Mouse (Mus musculus): Measurements from ENCODE around the gene Agbl4. TPM values are rescaled to one million over a fixed set of nuclear protein-coding genes. Genes with fewer than 3 reads are reported as not detected.

Agbl4 gene
- polyA plus RNA-seq, 1 experiment from 2014 or later, result 0.16 TPM

DNA sequence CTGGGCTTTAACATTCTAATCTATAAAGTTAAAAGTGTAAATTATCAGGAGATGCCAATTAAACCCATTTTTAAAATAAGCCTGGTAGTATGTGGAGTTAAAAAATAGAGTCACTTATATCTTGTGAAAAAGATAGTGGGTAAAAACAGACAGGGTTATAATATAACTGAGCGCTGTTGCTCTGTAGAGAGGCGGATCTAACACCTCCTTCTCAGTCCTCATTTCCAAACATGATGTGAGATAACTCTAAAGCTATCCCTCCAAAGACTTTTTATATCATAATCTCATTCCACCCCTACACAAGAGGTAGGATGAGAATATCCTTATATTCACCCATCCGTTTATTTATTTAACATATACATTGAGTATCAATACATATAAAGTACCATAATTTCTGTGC, 669.9 kb downstream of the Agbl4 start:
- Histone ChIP-seq H3K27me3 (replicated peaks; ENCODE audit: control insufficient read depth, insufficient read depth, low read length) (no peaks in the 10 kb centered on the region), H3K4me2 (ENCODE audit: low read depth, low read length) (no peak overlapping the region), H3K9ac (ENCODE audit: low read depth, low read length) (no peak overlapping the region), H3K4me1 (ENCODE audit: control insufficient read depth, insufficient read depth, low read length) (no peaks in the 10 kb centered on the region), H3K36me3 (ENCODE audit: control insufficient read depth, insufficient read depth, low read length) (no peaks in the 10 kb centered on the region), H3K4me3 (ENCODE audit: low read length) (no peak overlapping the region), H3K27ac (ENCODE audit: low read length) (no peak overlapping the region), H3K9me3 (ENCODE audit: control insufficient read depth, low read length) (no peaks in the 10 kb centered on the region)
- no peak for ATAC-seq
- 90% methylated on average over 3 of the region's 3 CpGs for WGBS

DNA sequence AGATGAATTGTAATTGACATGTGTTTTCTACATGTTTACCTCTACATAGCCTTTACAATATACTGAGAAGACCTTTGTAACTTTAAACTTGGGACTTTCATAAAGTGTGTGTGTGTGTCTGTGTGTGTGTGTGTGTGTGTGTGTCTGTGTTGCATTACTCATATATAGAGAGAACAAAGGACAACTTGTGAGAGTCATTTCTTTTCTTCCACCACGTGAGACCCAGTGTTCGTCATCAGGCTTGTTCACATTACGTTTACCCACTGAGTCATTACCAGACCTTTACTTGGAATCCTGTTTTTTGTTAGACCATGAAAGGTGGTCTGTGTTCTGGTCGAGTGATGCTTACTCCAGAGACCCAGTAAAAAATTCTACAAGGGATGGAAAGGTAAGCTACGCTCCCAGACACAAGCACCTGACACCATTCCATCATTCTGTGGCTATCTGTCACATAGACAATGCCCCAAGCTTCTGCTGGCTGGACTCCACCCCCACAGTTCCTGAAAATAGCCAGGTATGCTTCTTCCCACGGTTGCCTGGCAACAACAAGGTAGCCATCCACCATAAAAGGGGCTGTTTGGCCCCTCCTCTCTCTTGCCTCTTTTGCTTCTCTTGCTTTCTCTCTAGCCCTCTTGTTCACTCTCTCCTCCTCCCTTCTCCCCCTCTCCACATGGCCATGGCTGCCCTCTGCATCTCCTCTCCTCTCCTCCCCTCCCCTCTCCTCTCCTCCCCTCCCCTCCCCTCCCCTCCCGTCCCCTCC, 676.5 kb downstream of the Agbl4 start:
- ATAC-seq, result no peak

DNA sequence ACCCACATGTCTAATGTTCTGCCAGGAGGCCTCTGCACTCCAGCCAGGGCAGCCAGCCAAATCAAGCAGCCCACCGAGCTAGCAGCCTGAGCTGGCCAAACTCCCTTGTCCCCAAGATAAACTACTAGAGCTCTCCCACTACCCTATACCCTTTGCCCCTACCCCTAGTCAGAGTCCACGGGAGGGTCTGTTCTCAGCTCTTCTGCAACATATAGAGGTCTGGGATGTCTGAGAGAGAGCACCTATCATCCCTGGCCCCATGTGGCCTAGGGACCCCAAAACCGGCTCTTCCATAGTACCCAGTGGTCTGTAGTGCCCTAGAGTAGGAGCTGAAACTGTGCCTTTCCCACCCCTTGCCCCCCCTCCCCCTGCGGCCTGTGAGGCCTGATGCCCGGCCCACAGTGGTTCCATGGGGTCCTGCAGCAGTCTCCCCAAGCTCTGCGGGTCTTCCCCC, 677.3 kb downstream of the Agbl4 start:
- Histone ChIP-seq H3K4me2 (ENCODE audit: low read depth, low read length) (no peak overlapping the region), H3K4me3 (ENCODE audit: low read length) (no peak overlapping the region), H3K9ac (ENCODE audit: low read depth, low read length) (no peak overlapping the region), H3K9me3 (ENCODE audit: control insufficient read depth, low read length) (no peaks in the 10 kb centered on the region), H3K4me1 (ENCODE audit: control insufficient read depth, insufficient read depth, low read length) (no peaks in the 10 kb centered on the region), H3K36me3 (ENCODE audit: control insufficient read depth, insufficient read depth, low read length) (no peaks in the 10 kb centered on the region), H3K27me3 (replicated peaks; ENCODE audit: control insufficient read depth, insufficient read depth, low read length) (no peaks in the 10 kb centered on the region), H3K27ac (ENCODE audit: low read length) (no peak overlapping the region)
- WGBS, result 67% methylated on average over 6 of the region's 6 CpGs
- ATAC-seq, result no peak

More for the DNA sequence above, 676.5 kb downstream of the Agbl4 start:
- Histone ChIP-seq H3K9ac (ENCODE audit: low read depth, low read length) (no peak overlapping the region), H3K4me1 (ENCODE audit: control insufficient read depth, insufficient read depth, low read length) (no peaks in the 10 kb centered on the region), H3K27ac (ENCODE audit: low read length) (no peak overlapping the region), H3K4me3 (ENCODE audit: low read length) (no peak overlapping the region), H3K36me3 (ENCODE audit: control insufficient read depth, insufficient read depth, low read length) (no peaks in the 10 kb centered on the region), H3K27me3 (replicated peaks; ENCODE audit: control insufficient read depth, insufficient read depth, low read length) (no peaks in the 10 kb centered on the region), H3K4me2 (ENCODE audit: low read depth, low read length) (no peak overlapping the region), H3K9me3 (ENCODE audit: control insufficient read depth, low read length) (no peaks in the 10 kb centered on the region)
- 34% methylated on average over 7 of the region's 7 CpGs for WGBS

DNA sequence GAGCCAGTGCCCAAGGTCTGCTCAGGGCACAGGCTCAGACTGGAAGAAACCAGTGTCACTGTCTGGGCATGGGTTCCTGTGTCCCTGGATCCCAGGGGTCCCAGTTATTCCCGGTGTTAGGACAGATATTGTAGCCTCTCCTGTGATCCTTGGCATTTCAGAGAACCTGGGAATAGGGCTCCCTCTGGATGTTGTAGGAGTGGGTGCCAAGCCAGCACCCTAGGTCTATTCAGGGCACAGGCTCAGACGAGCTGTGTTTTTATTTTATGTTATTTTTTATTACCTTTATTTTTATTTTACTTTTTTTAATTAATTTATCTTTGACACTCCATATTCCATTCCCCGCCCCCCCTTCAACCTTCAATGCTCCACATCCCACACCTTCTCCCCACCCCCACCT, 680.3 kb downstream of the Agbl4 start:
- no peak for ATAC-seq
- Histone ChIP-seq H3K9ac (ENCODE audit: low read depth, low read length) (no peak overlapping the region), H3K27ac (ENCODE audit: low read length) (no peak overlapping the region), H3K27me3 (replicated peaks; ENCODE audit: control insufficient read depth, insufficient read depth, low read length) (no peaks in the 10 kb centered on the region), H3K4me1 (ENCODE audit: control insufficient read depth, insufficient read depth, low read length) (no peaks in the 10 kb centered on the region), H3K4me3 (ENCODE audit: low read length) (no peak overlapping the region), H3K36me3 (ENCODE audit: control insufficient read depth, insufficient read depth, low read length) (no peaks in the 10 kb centered on the region), H3K9me3 (ENCODE audit: control insufficient read depth, low read length) (no peaks in the 10 kb centered on the region), H3K4me2 (ENCODE audit: low read depth, low read length) (no peak overlapping the region)
- 79% methylated on average over 3 of the region's 3 CpGs for WGBS

DNA sequence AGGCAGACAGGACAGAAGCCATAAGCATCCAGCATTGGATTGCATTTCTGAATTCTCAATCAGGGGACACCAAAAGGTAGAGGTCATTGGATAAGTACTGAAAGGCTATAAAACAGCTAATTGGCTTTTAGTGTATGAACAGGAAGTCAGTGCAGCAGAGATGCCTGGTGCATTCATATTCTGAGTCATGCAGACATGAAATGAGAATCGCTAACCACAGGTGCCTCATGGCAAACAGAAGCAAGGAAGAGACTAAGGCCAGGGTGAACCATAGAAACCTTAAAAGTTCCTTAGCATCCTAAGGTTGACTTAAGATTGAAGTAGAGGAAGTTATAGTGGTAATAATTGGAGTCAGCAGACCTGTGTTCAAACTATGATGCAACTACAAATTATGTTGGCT, 687.9 kb downstream of the Agbl4 start:
- no peak overlapping the region for H3K27ac ChIP-seq (ENCODE audit: low read length)
- no peaks in the 10 kb centered on the region for H3K9me3 ChIP-seq (ENCODE audit: control insufficient read depth, low read length)
- no peaks in the 10 kb centered on the region for H3K27me3 ChIP-seq (replicated peaks; ENCODE audit: control insufficient read depth, insufficient read depth, low read length)
- H3K36me3 ChIP-seq (ENCODE audit: control insufficient read depth, insufficient read depth, low read length), result no peaks in the 10 kb centered on the region
- 82% methylated on average over 1 of the region's 1 CpGs for WGBS
- H3K4me2 ChIP-seq (ENCODE audit: low read depth, low read length), result no peak overlapping the region
- no peak overlapping the region for H3K9ac ChIP-seq (ENCODE audit: low read depth, low read length)
- H3K4me3 ChIP-seq (ENCODE audit: low read length), result no peak overlapping the region
- H3K4me1 ChIP-seq (ENCODE audit: control insufficient read depth, insufficient read depth, low read length), result no peaks in the 10 kb centered on the region
- ATAC-seq, result no peak

DNA sequence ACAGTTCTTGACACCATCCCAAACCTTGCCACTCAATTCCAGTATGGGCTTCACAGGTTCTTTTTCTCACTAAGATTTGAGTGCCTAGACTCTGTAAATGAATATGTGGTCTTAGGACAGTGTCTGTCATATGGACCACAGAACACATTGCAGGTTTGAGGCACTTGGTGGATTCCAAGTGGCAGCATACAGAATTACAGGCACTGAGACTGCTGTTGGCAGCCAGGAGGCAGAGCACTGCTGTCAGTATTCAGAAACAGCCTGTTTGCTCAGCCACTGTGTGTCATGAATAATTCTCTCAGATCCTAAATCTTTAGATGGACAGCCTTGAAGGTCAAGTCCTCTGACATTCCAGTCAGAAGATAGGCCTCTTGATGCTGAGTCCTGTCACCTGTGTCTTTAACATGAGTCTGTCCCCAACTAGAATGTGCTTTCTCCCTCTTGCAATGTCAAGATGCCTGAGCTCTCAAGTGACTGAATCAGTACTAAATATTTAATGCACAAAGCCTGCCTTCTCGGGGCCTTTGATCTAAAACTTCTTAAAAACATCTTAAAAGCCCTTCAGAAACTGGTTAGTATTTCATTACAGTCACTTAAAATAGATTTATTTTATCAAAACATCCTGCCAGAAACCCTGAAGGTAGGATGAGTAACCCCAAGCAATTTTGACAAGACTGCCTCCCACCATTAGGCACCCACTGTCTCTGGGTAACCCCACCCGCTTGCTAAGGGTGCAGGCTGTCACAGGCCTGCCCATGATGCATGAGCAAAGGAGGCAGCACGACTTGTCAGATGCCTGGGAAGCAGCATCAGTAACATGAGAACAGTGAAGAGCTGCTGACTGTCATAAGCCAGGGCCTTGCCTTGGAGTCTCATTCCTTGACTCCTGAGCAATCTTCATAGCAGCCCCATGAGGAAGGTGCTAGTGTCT, 739.0 kb downstream of the Agbl4 start:
- Histone ChIP-seq H3K27me3 (replicated peaks; ENCODE audit: control insufficient read depth, insufficient read depth, low read length) (no peaks in the 10 kb centered on the region), H3K4me3 (ENCODE audit: low read length) (no peak overlapping the region), H3K36me3 (ENCODE audit: control insufficient read depth, insufficient read depth, low read length) (no peaks in the 10 kb centered on the region), H3K4me2 (ENCODE audit: low read depth, low read length) (no peak overlapping the region), H3K4me1 (ENCODE audit: control insufficient read depth, insufficient read depth, low read length) (no peaks in the 10 kb centered on the region), H3K9me3 (ENCODE audit: control insufficient read depth, low read length) (no peaks in the 10 kb centered on the region), H3K9ac (ENCODE audit: low read depth, low read length) (no peak overlapping the region), H3K27ac (ENCODE audit: low read length) (no peak overlapping the region)
- 56% methylated on average over 3 of the region's 3 CpGs for WGBS
- ATAC-seq, result no peak

DNA sequence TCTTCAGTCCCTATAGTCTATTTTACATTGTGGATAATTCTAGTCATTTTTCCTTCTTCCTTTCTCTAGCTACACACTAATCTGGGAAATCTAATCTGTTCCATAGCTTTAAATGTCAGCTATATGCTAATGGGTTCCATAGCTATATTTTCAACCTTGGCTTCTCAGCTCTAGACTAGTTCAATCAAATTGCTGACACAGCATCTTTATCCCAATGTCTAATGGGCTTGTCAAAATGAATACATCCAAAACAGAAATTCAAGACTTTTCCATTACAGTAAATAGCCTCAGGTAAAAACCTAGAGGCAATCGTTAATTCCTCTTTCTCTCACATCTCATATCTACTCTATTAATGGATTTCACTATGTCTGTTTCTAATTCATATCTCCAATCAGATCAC, 750.3 kb downstream of the Agbl4 start:
- Histone ChIP-seq H3K4me1 (ENCODE audit: control insufficient read depth, insufficient read depth, low read length) (no peaks in the 10 kb centered on the region), H3K4me3 (ENCODE audit: low read length) (no peak overlapping the region), H3K9me3 (ENCODE audit: control insufficient read depth, low read length) (no peaks in the 10 kb centered on the region), H3K27me3 (replicated peaks; ENCODE audit: control insufficient read depth, insufficient read depth, low read length) (no peaks in the 10 kb centered on the region), H3K27ac (ENCODE audit: low read length) (no peak overlapping the region), H3K4me2 (ENCODE audit: low read depth, low read length) (no peak overlapping the region), H3K36me3 (ENCODE audit: control insufficient read depth, insufficient read depth, low read length) (no peaks in the 10 kb centered on the region), H3K9ac (ENCODE audit: low read depth, low read length) (no peak overlapping the region)
- no peak for ATAC-seq
- 89% methylated on average over 1 of the region's 1 CpGs for WGBS

DNA sequence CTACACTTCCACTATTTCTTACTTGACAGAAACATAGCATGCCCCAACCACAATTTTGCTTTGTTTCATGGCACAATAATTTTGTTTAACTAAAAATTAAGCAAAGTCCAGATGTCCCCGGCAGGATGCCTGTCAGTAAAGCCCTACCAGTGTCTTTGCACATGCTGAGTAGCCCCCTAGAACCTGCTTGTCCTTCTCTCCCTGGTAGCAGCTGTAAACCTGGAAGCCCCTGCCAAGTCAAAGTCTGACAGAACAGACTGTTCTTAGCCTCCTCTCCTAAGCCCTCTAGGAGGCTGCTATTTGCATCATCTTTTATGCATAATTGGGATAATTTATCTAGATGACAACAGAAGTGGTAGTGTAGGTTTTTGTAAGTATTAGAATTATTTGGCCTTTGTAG, 758.4 kb downstream of the Agbl4 start:
- no peaks in the 10 kb centered on the region for H3K36me3 ChIP-seq (ENCODE audit: control insufficient read depth, insufficient read depth, low read length)
- H3K27ac ChIP-seq (ENCODE audit: low read length), result no peak overlapping the region
- H3K27me3 ChIP-seq (replicated peaks; ENCODE audit: control insufficient read depth, insufficient read depth, low read length), result no peaks in the 10 kb centered on the region
- no peak overlapping the region for H3K4me3 ChIP-seq (ENCODE audit: low read length)
- no peaks in the 10 kb centered on the region for H3K9me3 ChIP-seq (ENCODE audit: control insufficient read depth, low read length)
- no peak for ATAC-seq
- 51% methylated on average over 1 of the region's 1 CpGs for WGBS
- H3K4me1 ChIP-seq (ENCODE audit: control insufficient read depth, insufficient read depth, low read length), result no peaks in the 10 kb centered on the region
- no peak overlapping the region for H3K9ac ChIP-seq (ENCODE audit: low read depth, low read length)
- no peak overlapping the region for H3K4me2 ChIP-seq (ENCODE audit: low read depth, low read length)

DNA sequence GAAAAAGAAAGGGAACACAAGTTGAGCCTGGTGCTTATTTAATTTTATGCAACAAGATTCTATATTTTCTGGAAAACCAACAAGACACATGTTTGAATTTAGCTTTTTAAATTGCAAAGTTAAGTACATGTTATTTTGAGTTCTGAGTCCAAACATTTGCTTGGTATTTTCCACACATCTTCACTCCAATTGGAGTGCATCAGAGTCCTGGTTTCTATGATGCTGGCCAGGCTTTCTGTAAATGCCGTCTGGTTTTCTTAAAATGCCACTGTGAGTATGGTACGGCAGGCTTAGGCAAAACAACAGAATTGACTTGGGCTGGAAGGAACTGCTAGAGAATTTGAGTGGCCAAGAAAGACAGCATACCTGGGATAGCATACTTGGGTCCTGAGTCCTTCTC, 784.0 kb downstream of the Agbl4 start:
- H3K4me3 ChIP-seq (ENCODE audit: low read length), result no peak overlapping the region

More for the DNA sequence above, 784.0 kb downstream of the Agbl4 start:
- Histone ChIP-seq H3K36me3 (ENCODE audit: control insufficient read depth, insufficient read depth, low read length) (no peaks in the 10 kb centered on the region), H3K27me3 (replicated peaks; ENCODE audit: control insufficient read depth, insufficient read depth, low read length) (no peaks in the 10 kb centered on the region), H3K9ac (ENCODE audit: low read depth, low read length) (no peak overlapping the region), H3K4me1 (ENCODE audit: control insufficient read depth, insufficient read depth, low read length) (no peaks in the 10 kb centered on the region), H3K27ac (ENCODE audit: low read length) (no peak overlapping the region), H3K9me3 (ENCODE audit: control insufficient read depth, low read length) (no peaks in the 10 kb centered on the region), H3K4me2 (ENCODE audit: low read depth, low read length) (no peak overlapping the region)
- WGBS, result 50% methylated on average over 2 of the region's 2 CpGs
- no peak for ATAC-seq
